Mouse (Mus musculus) liver, adult 2 months (tissue): ENCODE results near the gene Pigm. TPM values are rescaled to one million over a fixed set of nuclear protein-coding genes. Genes with fewer than 3 reads are reported as not detected.
A peak's percentile ranks its signal among the peaks of the same experiment; 100 is the strongest.

Experiments used
- DNase-seq: peaks from one replicate; pipeline ENCODE4 v3.0.0-alpha.2; 2011; ENCODE audit warnings: low read depth, low spot score; ENCODE audit errors: extremely low read depth
- H3K27ac ChIP-seq: fragments of 200-500 bp; replicated peaks from 2 replicates; pipeline ENCODE4 v1.5.1; 2012; ENCODE audit warnings: low read depth, mild to moderate bottlenecking, control low read depth, inconsistent platforms, low read length; ENCODE audit not compliant: insufficient read depth
- H3K27me3 ChIP-seq: fragments of 200-500 bp; 2 replicates; pipeline ENCODE4 v1.6.1; 2012; ENCODE audit warnings: mild to moderate bottlenecking, moderate library complexity, low read length, inconsistent platforms; ENCODE audit not compliant: control insufficient read depth, insufficient read depth
- H3K36me3 ChIP-seq: fragments of 200-500 bp; 2 replicates; pipeline ENCODE4 v1.6.1; 2012; ENCODE audit warnings: low read length, inconsistent platforms; ENCODE audit not compliant: control insufficient read depth, insufficient read depth
- H3K4me1 ChIP-seq: fragments of 200-500 bp; 2 replicates; pipeline ENCODE4 v1.6.1; 2011; ENCODE audit warnings: low read length; ENCODE audit not compliant: control insufficient read depth, insufficient read depth
- H3K4me3 ChIP-seq: fragments of 200-500 bp; 2 replicates; pipeline ENCODE4 v1.5.1; 2011; ENCODE audit warnings: low read depth, mild to moderate bottlenecking, control low read depth, low read length, moderate library complexity; ENCODE audit not compliant: insufficient read depth
- H3K79me2 ChIP-seq: fragments of 200-500 bp; 2 replicates; pipeline ENCODE4 v1.6.1; 2012; ENCODE audit warnings: inconsistent platforms, mild to moderate bottlenecking, low read length, moderate library complexity; ENCODE audit not compliant: control insufficient read depth, insufficient read depth
- H3K9ac ChIP-seq: fragments of 200-500 bp; 2 replicates; pipeline ENCODE4 v1.6.1; 2012; ENCODE audit warnings: low read depth, mild to moderate bottlenecking, control low read depth, inconsistent platforms, low read length
- CTCF ChIP-seq: fragments of 200-500 bp; IDR thresholded peaks from 2 replicates; pipeline ENCODE4 v1.5.1; 2011; ENCODE audit warnings: low read depth, low read length, control low read depth
- POLR2A ChIP-seq: fragments of 200-500 bp; IDR thresholded peaks from 2 replicates; pipeline ENCODE4 v1.6.1; 2011; ENCODE audit warnings: low read length, control low read depth; ENCODE audit not compliant: insufficient read depth; ENCODE audit errors: extremely low read depth
- WGBS: fragments of 180-500 bp; shearing (Covaris S2); methylation state at CpG from one replicate; pipeline ENCODE4 v1.1.7; 2018; 5-methylcytosine and 5-hydroxymethylcytosine counted together
- polyA plus RNA-seq: library from polyadenylated mRNA; depleted of rRNA; stranded (reverse); fragments of >200 nt; gene quantifications from 2 replicates; pipeline ENCODE4 v1.2.3, GENCODE M21; 2012; rRNA removed
- total RNA-seq: library from RNA; depleted of rRNA; stranded (reverse); fragments of >200 nt; gene quantifications from 2 replicates; pipeline ENCODE4 v1.2.3, GENCODE M21; 2014; rRNA removed

Gene Pigm
- 3.6 and 3.7 TPM in 2 replicates for total RNA-seq
- polyA plus RNA-seq = 2.9 and 4.4 TPM in 2 replicates

- H3K36me3 ChIP-seq = peaks cover 4% of the 10 kb centered on the region
- peak within 1 kb of the TSS; percentile 78 for H3K4me3 ChIP-seq
Observed at GRCm38 (mm10) chr1:172376198-172376667, at the start of gene Pigm. Gene Pigm (plus strand): TSS chr1:172376546.

GRCm38 (mm10) chr1:172326684-172327083, 49.7 kb upstream of the Pigm start:
- peaks cover 1% of the 10 kb centered on the region; the same call in 1 of the 2 replicates for H3K4me1 ChIP-seq
- H3K79me2 ChIP-seq = no peaks in the 10 kb centered on the region
- H3K27ac ChIP-seq = no peak overlapping the region
- H3K27me3 ChIP-seq = peaks cover 6% of the 10 kb centered on the region; the same call in 1 of the 2 replicates
- no peak overlapping the region for H3K9ac ChIP-seq
- H3K36me3 ChIP-seq = no peaks in the 10 kb centered on the region
- H3K4me3 ChIP-seq = no peak overlapping the region
- TF ChIP-seq POLR2A (no peak), CTCF (no peak; the same call in 1 of the 2 replicates)
- WGBS = 49% methylated on average over 11 of the region's 11 CpGs
- DNase-seq = no peak

More at GRCm38 (mm10) chr1:172376198-172376667, at the start of gene Pigm:
- DNase-seq = peak; percentile 95
- WGBS = 2% methylated on average over 39 of the region's 39 CpGs
- Histone ChIP-seq H3K27ac (peak within 1 kb of the TSS; percentile 53), H3K9ac (peak within 1 kb of the TSS; percentile 71), H3K79me2 (peaks cover 6% of the 10 kb centered on the region; the same call in 1 of the 2 replicates), H3K4me1 (peaks cover 3% of the 10 kb centered on the region; the same call in 1 of the 2 replicates), H3K27me3 (no peaks in the 10 kb centered on the region)
- no peak for TF ChIP-seq CTCF
- peak; percentile 78; the same call in 1 of the 2 replicates for TF ChIP-seq POLR2A

GRCm38 (mm10) chr1:172327206-172328001, 48.9 kb upstream of the Pigm start:
- no peak for TF ChIP-seq POLR2A
- TF ChIP-seq CTCF = no peak
- Histone ChIP-seq H3K4me1 (peaks cover 1% of the 10 kb centered on the region; the same call in 1 of the 2 replicates), H3K27me3 (peaks cover 6% of the 10 kb centered on the region; the same call in 1 of the 2 replicates), H3K9ac (no peak overlapping the region), H3K27ac (no peak overlapping the region), H3K36me3 (no peaks in the 10 kb centered on the region), H3K79me2 (no peaks in the 10 kb centered on the region), H3K4me3 (no peak overlapping the region)
- 78% methylated on average over 16 of the region's 16 CpGs for WGBS
- no peak for DNase-seq

DNA sequence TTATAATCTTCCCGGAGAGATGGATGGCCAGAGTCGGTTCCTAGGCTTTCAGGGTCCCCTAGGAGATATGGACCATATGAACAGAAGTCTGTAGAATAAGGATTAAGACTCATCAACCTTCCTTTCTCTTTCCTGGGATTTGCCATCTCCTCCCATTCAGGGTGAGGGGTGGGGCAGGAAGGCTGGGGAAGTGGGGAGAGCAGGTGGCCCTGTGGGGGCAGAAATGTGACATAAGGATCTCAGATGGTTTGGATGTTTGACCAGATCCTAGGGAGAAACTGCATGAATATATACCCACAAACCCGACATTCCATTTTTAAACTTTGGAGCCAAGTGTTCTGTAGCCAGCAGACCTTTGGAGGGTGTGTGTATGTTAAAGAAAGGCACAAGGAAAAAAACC, 48.3 kb upstream of the Pigm start:
- TF ChIP-seq POLR2A = no peak
- no peak for TF ChIP-seq CTCF
- no peak for DNase-seq
- H3K27me3 ChIP-seq = peaks cover 6% of the 10 kb centered on the region; the same call in 1 of the 2 replicates
- H3K79me2 ChIP-seq = no peaks in the 10 kb centered on the region
- no peak overlapping the region for H3K4me3 ChIP-seq
- H3K27ac ChIP-seq = no peak overlapping the region
- H3K4me1 ChIP-seq = peaks cover 1% of the 10 kb centered on the region; the same call in 1 of the 2 replicates
- 74% methylated on average over 3 of the region's 3 CpGs for WGBS
- no peaks in the 10 kb centered on the region for H3K36me3 ChIP-seq
- no peak overlapping the region for H3K9ac ChIP-seq

DNA sequence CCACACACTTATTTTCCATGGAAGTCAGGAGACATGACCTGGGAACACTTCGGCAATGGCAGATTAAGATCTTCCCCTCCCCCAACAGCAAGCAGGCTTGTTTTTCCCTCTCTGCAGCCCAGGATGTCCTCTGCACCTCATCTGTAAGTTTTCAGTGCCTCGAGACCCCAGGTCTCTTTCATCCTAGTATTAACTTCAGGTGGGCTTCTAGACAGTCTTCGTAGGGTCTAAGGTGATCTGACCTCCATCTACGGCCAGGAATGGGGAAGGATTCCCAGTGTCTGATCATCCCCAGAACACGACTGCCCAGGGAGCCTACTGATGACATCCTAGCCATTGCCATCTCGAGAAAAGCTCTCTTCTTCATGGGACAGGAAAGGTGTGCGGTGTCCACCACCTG, 47.9 kb upstream of the Pigm start:
- H3K4me1 ChIP-seq = peaks cover 1% of the 10 kb centered on the region; the same call in 1 of the 2 replicates
- TF ChIP-seq POLR2A (no peak), CTCF (no peak)
- peaks cover 6% of the 10 kb centered on the region; the same call in 1 of the 2 replicates for H3K27me3 ChIP-seq
- no peak for DNase-seq
- no peaks in the 10 kb centered on the region for H3K36me3 ChIP-seq
- H3K27ac ChIP-seq = no peak overlapping the region
- no peaks in the 10 kb centered on the region for H3K79me2 ChIP-seq
- 59% methylated on average over 7 of the region's 7 CpGs for WGBS
- no peak overlapping the region for H3K4me3 ChIP-seq
- H3K9ac ChIP-seq = no peak overlapping the region
